Mouse (Mus musculus) kidney, embryonic 16.5 days (tissue): ENCODE data around the gene Fibcd1. TPM values are rescaled to one million over a fixed set of nuclear protein-coding genes. Genes with fewer than 3 reads are reported as not detected.

Experiments used
- polyA plus RNA-seq: library from polyadenylated mRNA; unstranded; fragments of >200 nt; fragmentation: Nextera tagmentation; extraction: Ambion mirVana; gene quantifications from 2 replicates; pipeline ENCODE4 v1.2.1, GENCODE M21; 2015

The Fibcd1 gene
- polyA plus RNA-seq, 1 experiment from 2014 or later: 1.5 TPM

Other genes starting within 250 kb of the Fibcd1 start
- gene Prdm12, start 206.0 kb downstream of the Fibcd1 start, polyA plus RNA-seq: not detected in 2 replicates
- 75.1 and 79.7 TPM in 2 replicates for gene Exosc2, start 175.3 kb downstream of the Fibcd1 start, polyA plus RNA-seq
- gene Abl1, start 157.6 kb downstream of the Fibcd1 start, polyA plus RNA-seq: 43.7 and 48.0 TPM in 2 replicates
- gene Qrfp, start 35.4 kb downstream of the Fibcd1 start, polyA plus RNA-seq: 0.09 TPM in 1 of 2 replicates, not detected in the other
- 4.1 and 4.7 TPM in 2 replicates for gene Lamc3, start 41.3 kb upstream of the Fibcd1 start, polyA plus RNA-seq
- 90.4 and 101 TPM in 2 replicates for gene Aif1l, start 104.1 kb upstream of the Fibcd1 start, polyA plus RNA-seq
- 70.2 and 94.1 TPM in 2 replicates for gene Nup214, start 128.4 kb upstream of the Fibcd1 start, polyA plus RNA-seq
- gene Fam78a, start 238.9 kb upstream of the Fibcd1 start, polyA plus RNA-seq: 1.6 and 1.8 TPM in 2 replicates
- 6.8 and 7.8 TPM in 2 replicates for gene Plpp7, start 249.5 kb upstream of the Fibcd1 start, polyA plus RNA-seq